Mouse (Mus musculus): ENCODE measurements around the gene Mustn1. TPM values are rescaled to one million over a fixed set of nuclear protein-coding genes. Genes with fewer than 3 reads are reported as not detected.

Mustn1 gene
- polyA plus RNA-seq (2021), result 0.46 TPM

- H3K27me3 ChIP-seq, result no peaks in the 10 kb centered on the region
- CTCF ChIA-PET, result interaction anchor here (1.4 to 5.1 kb wide), 2 partner anchors 12 to 65 kb away, joined by 5 to 28 read pairs; no protein-coding TSS in a partner anchor
- POLR2A ChIA-PET, result no interaction called here
- no peak for TF ChIP-seq CTCF (IDR thresholded peaks at IDR 0.05)
- ATAC-seq (no peak), DNase-seq (ENCODE audit: low read depth, low spot score) (no peak)
- in situ Hi-C loops (cut with MboI; ENCODE audit: low pct_unique_long_range_greater_than_20kb), result no loop called here
These were observed at the start of gene Mustn1 for GRCm38 (mm10) chr14:30878958-30879571. TSS of gene Mustn1 (plus strand) at chr14:30879200.

GRCm38 (mm10) chr14:30837416-30837996, 41.5 kb upstream of the Mustn1 start:
- in situ Hi-C loops (cut with MboI; ENCODE audit: low pct_unique_long_range_greater_than_20kb), result no loop called here
- H3K27me3 ChIP-seq, result no peaks in the 10 kb centered on the region
- DNase-seq (ENCODE audit: low read depth, low spot score), result no peak
- ATAC-seq, result no peak
- CTCF ChIA-PET, result no interaction called here
- POLR2A ChIA-PET, result no interaction called here
- TF ChIP-seq CTCF (IDR thresholded peaks at IDR 0.05), result no peak

- in situ Hi-C loops (cut with MboI; ENCODE audit: low pct_unique_long_range_greater_than_20kb), result no loop called here
- POLR2A ChIA-PET, result no interaction called here
- no peaks in the 10 kb centered on the region for H3K27me3 ChIP-seq
- ATAC-seq (no peak), DNase-seq (ENCODE audit: low read depth, low spot score) (no peak)
- TF ChIP-seq CTCF (IDR thresholded peaks at IDR 0.05), result no peak
- CTCF ChIA-PET, result interaction anchor here (1.3 kb wide), 1 partner anchor 23 kb away, joined by 5 read pairs; no protein-coding TSS in a partner anchor
These were observed 35.3 kb upstream of the Mustn1 start for GRCm38 (mm10) chr14:30843701-30844100.

- no peaks in the 10 kb centered on the region for H3K27me3 ChIP-seq
- POLR2A ChIA-PET, result no interaction called here
- DNase-seq (ENCODE audit: low read depth, low spot score) (no peak), ATAC-seq (no peak)
- CTCF ChIA-PET, result no interaction called here
- in situ Hi-C loops (cut with MboI; ENCODE audit: low pct_unique_long_range_greater_than_20kb), result no loop called here
- no peak for TF ChIP-seq CTCF (IDR thresholded peaks at IDR 0.05)
These were observed 28.5 kb upstream of the Mustn1 start for GRCm38 (mm10) chr14:30850504-30850903.

GRCm38 (mm10) chr14:30852325-30852724, 26.7 kb upstream of the Mustn1 start:
- no peaks in the 10 kb centered on the region for H3K27me3 ChIP-seq
- ChIA-PET CTCF (interaction anchor here (1.9 kb wide), 1 partner anchor 15 kb away, joined by 6 read pairs; no protein-coding TSS in a partner anchor), POLR2A (no interaction called here)
- DNase-seq (ENCODE audit: low read depth, low spot score) (no peak), ATAC-seq (no peak)
- no peak for TF ChIP-seq CTCF (IDR thresholded peaks at IDR 0.05)
- in situ Hi-C loops (cut with MboI; ENCODE audit: low pct_unique_long_range_greater_than_20kb), result no loop called here

GRCm38 (mm10) chr14:30855316-30855715, 23.7 kb upstream of the Mustn1 start:
- H3K27me3 ChIP-seq, result no peaks in the 10 kb centered on the region
- POLR2A ChIA-PET, result no interaction called here
- in situ Hi-C loops (cut with MboI; ENCODE audit: low pct_unique_long_range_greater_than_20kb), result no loop called here
- CTCF ChIA-PET, result interaction anchor here (1.0 kb wide), 1 partner anchor 12 kb away, joined by 3 read pairs; no protein-coding TSS in a partner anchor
- ATAC-seq, result no peak
- no peak for TF ChIP-seq CTCF (IDR thresholded peaks at IDR 0.05)
- no peak for DNase-seq (ENCODE audit: low read depth, low spot score)

GRCm38 (mm10) chr14:30856885-30857507, 22.0 kb upstream of the Mustn1 start:
- POLR2A ChIA-PET, result no interaction called here
- no peak for TF ChIP-seq CTCF (IDR thresholded peaks at IDR 0.05)
- in situ Hi-C loops (cut with MboI; ENCODE audit: low pct_unique_long_range_greater_than_20kb), result no loop called here
- CTCF ChIA-PET, result interaction anchor here (1.0 to 1.7 kb wide), 4 partner anchors 10 to 86 kb away, joined by 3 to 11 read pairs (median 6); partner anchors contain the start of gene Itih1
- DNase-seq (ENCODE audit: low read depth, low spot score), result no peak
- no peaks in the 10 kb centered on the region for H3K27me3 ChIP-seq
- no peak for ATAC-seq

- ChIA-PET CTCF (interaction anchor here (1.0 to 1.7 kb wide), 4 partner anchors 9 to 85 kb away, joined by 3 to 11 read pairs (median 6); partner anchors contain the start of gene Itih1), POLR2A (no interaction called here)
- ATAC-seq, result no peak
- no peaks in the 10 kb centered on the region for H3K27me3 ChIP-seq
- in situ Hi-C loops (cut with MboI; ENCODE audit: low pct_unique_long_range_greater_than_20kb), result no loop called here
- TF ChIP-seq CTCF (IDR thresholded peaks at IDR 0.05), result peak; percentile 45
- no peak for DNase-seq (ENCODE audit: low read depth, low spot score)
These were observed 21.0 kb upstream of the Mustn1 start for GRCm38 (mm10) chr14:30857990-30858389.

GRCm38 (mm10) chr14:30861421-30862125, 17.4 kb upstream of the Mustn1 start:
- POLR2A ChIA-PET, result interaction anchor here (1.3 kb wide), 1 partner anchor 82 kb away, joined by 3 read pairs; no protein-coding TSS in a partner anchor
- no peak for DNase-seq (ENCODE audit: low read depth, low spot score)
- in situ Hi-C loops (cut with MboI; ENCODE audit: low pct_unique_long_range_greater_than_20kb), result no loop called here
- H3K27me3 ChIP-seq, result no peaks in the 10 kb centered on the region
- ATAC-seq, result no peak
- TF ChIP-seq CTCF (IDR thresholded peaks at IDR 0.05), result no peak
- CTCF ChIA-PET, result interaction anchor here (1.0 kb wide), 1 partner anchor 17 kb away, joined by 3 read pairs; no protein-coding TSS in a partner anchor

- in situ Hi-C loops (cut with MboI; ENCODE audit: low pct_unique_long_range_greater_than_20kb), result no loop called here
- TF ChIP-seq CTCF (IDR thresholded peaks at IDR 0.05), result no peak
- ChIA-PET CTCF (interaction anchor here (0.9 to 1.0 kb wide), 2 partner anchors 18 to 82 kb away, joined by 3 read pairs; no protein-coding TSS in a partner anchor), POLR2A (interaction anchor here (1.3 kb wide), 1 partner anchor 81 kb away, joined by 3 read pairs; no protein-coding TSS in a partner anchor)
- DNase-seq (ENCODE audit: low read depth, low spot score) (no peak), ATAC-seq (no peak)
- H3K27me3 ChIP-seq, result no peaks in the 10 kb centered on the region
These were observed 16.6 kb upstream of the Mustn1 start for GRCm38 (mm10) chr14:30862368-30862767.

Data from Patski (cell line).